ENCODE assay signal across 24 mouse cellular contexts in the genomic region with DNA sequence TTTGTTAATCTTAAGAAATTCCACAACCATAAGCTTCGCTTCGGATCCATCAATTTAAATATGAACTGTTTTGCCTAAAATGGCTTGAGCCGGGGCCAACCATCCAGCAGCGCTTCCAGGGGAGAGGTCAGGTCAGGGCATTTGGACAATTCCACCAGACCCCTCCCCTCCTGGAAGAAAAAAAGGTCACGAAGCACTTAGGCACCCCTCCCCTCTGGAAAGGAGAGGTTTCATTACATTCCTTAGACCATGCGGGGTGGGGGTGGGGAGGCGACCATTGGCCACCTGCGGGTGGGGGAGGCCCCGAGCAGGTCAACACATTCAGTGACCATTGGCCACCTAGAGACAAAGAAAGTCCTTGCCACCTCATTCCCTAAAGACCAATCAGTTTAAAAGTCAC. TPM values are rescaled to one million over a fixed set of nuclear protein-coding genes. Genes with fewer than 3 reads are reported as not detected.
DNase-seq lines count a peak whose midpoint lies in the region; ATAC-seq and TF ChIP-seq lines count a peak whose summit lies in the region.
"Had no signal": no experiment of that assay in that cellular context is flagged by ENCODE, and none has a peak within 500 bp of the region (broad histone marks: within the 10 kb centered on the region; RNA-seq: fewer than 3 reads in every experiment).

No protein-coding gene starts in this region.

- H3K9me3 ChIP-seq in stomach, embryonic 15.5 days = no peaks in the 10 kb centered on the region
- no peaks in the 10 kb centered on the region for H3K9me3 ChIP-seq in stomach, postnatal 0 days (ENCODE audit: control insufficient read depth, low read length)
- H3K9me3 ChIP-seq in kidney, embryonic 15.5 days (replicated peaks) = no peaks in the 10 kb centered on the region
- H3K9me3 ChIP-seq: embryonic facial prominence, embryonic 12.5 days; midbrain, embryonic 13.5 days had no signal

- ATAC-seq in stomach, embryonic 15.5 days (ENCODE audit: insufficient read depth, low FRiP score, low read depth) = no peak
- no peak for ATAC-seq in stomach, postnatal 0 days (ENCODE audit: low FRiP score, low TSS enrichment)
- ATAC-seq in erythroid progenitor cell, adult 5-6 weeks (replicated peaks; ENCODE audit: low FRiP score, poor library complexity, severe bottlenecking) = no peak
- no peak for ATAC-seq in kidney, embryonic 15.5 days (replicated peaks; ENCODE audit: low FRiP score)
- ATAC-seq: CD4-positive, CD25-positive, alpha-beta regulatory T cell, adult 4 months; midbrain, embryonic 13.5 days had no signal

- peaks cover 8% of the 10 kb centered on the region; the same call in 1 of the 2 replicates for H3K4me1 ChIP-seq in stomach, embryonic 15.5 days
- no peaks in the 10 kb centered on the region for H3K4me1 ChIP-seq in stomach, postnatal 0 days (replicated peaks; ENCODE audit: control insufficient read depth, insufficient read depth)
- peaks cover 12% of the 10 kb centered on the region; the same call in 1 of the 2 replicates for H3K4me1 ChIP-seq in kidney, embryonic 15.5 days
- H3K4me1 ChIP-seq: midbrain, embryonic 13.5 days had no signal

- TF ChIP-seq CTCF in stomach, postnatal 0 days (IDR thresholded peaks at IDR 0.05; ENCODE audit: low read depth) = no peak

- TF ChIP-seq POLR2A in myocyte (IDR thresholded peaks at IDR 0.05; ENCODE audit: insufficient read length, low read depth) = no peak

- no peak overlapping the region for H3ac ChIP-seq in myocyte (ENCODE audit: control insufficient read depth, insufficient read length)

- H3K27ac ChIP-seq in stomach, embryonic 15.5 days = no peak overlapping the region
- no peak overlapping the region for H3K27ac ChIP-seq in stomach, postnatal 0 days (replicated peaks)
- H3K27ac ChIP-seq in kidney, embryonic 15.5 days = no peak overlapping the region
- H3K27ac ChIP-seq: embryonic facial prominence, embryonic 12.5 days; hindbrain, embryonic 14.5 days; macrophage; midbrain, embryonic 13.5 days had no signal

- 0 out of 2 replicates have a peak overlapping the region, but pooled peaks have one; percentile 8 for H3K4me2 ChIP-seq in stomach, embryonic 15.5 days
- H3K4me2 ChIP-seq in stomach, postnatal 0 days (replicated peaks; ENCODE audit: low read depth) = no peak overlapping the region
- H3K4me2 ChIP-seq in myocyte (ENCODE audit: low read depth) = peak overlapping the region; percentile 25
- H3K4me2 ChIP-seq in kidney, embryonic 15.5 days = no peak overlapping the region
- H3K4me2 ChIP-seq: embryonic facial prominence, embryonic 12.5 days; hindbrain, embryonic 14.5 days; midbrain, embryonic 13.5 days had no signal

- WGBS in stomach, embryonic 15.5 days = 24% methylated on average over 9 of the region's 9 CpGs
- WGBS in stomach, postnatal 0 days = 23% methylated on average over 9 of the region's 9 CpGs
- WGBS in kidney, embryonic 15.5 days = 48% methylated on average over 9 of the region's 9 CpGs

- no peaks in the 10 kb centered on the region for H3K27me3 ChIP-seq in stomach, embryonic 15.5 days (replicated peaks)
- H3K27me3 ChIP-seq in stomach, postnatal 0 days (ENCODE audit: control insufficient read depth, insufficient read depth, low read length) = no peaks in the 10 kb centered on the region
- no peaks in the 10 kb centered on the region for H3K27me3 ChIP-seq in myocyte (ENCODE audit: control insufficient read depth, insufficient read depth, insufficient read length)
- H3K27me3 ChIP-seq in kidney, embryonic 15.5 days = no peaks in the 10 kb centered on the region
- H3K27me3 ChIP-seq: embryonic facial prominence, embryonic 12.5 days; midbrain, embryonic 13.5 days had no signal

- H3K4me3 ChIP-seq in stomach, embryonic 15.5 days (replicated peaks) = no peak overlapping the region
- no peak overlapping the region for H3K4me3 ChIP-seq in stomach, postnatal 0 days (ENCODE audit: low read depth, low read length)
- no peak overlapping the region for H3K4me3 ChIP-seq in myocyte
- no peak overlapping the region for H3K4me3 ChIP-seq in kidney, embryonic 15.5 days (replicated peaks)
- H3K4me3 ChIP-seq: embryonic facial prominence, embryonic 12.5 days; midbrain, embryonic 13.5 days had no signal

- TF ChIP-seq EP300 in stomach, postnatal 0 days (optimal IDR thresholded peaks at IDR 0.05) = no peak

- DNase-seq in stomach, postnatal 0 days (ENCODE audit: low spot score) = no peak
- DNase-seq in embryo, embryonic 10.5 days (ENCODE audit: low spot score) = peak; percentile 50
- no peak for DNase-seq in spleen, postnatal 36 days (ENCODE audit: low spot score in 2 of 2)
- DNase-seq: cerebellum, adult 11-12 months; cerebellum, postnatal 25 days; heart, adult 18-20 months; liver; lung, adult 2 months; thymus, adult 18-20 months had no signal

- no peaks in the 10 kb centered on the region for H3K36me3 ChIP-seq in stomach, embryonic 15.5 days
- H3K36me3 ChIP-seq in stomach, postnatal 0 days (ENCODE audit: control insufficient read depth, insufficient read depth, low read length) = no peaks in the 10 kb centered on the region
- H3K36me3 ChIP-seq in myocyte (ENCODE audit: control insufficient read depth, insufficient read depth) = no peaks in the 10 kb centered on the region
- no peaks in the 10 kb centered on the region for H3K36me3 ChIP-seq in kidney, embryonic 15.5 days
- H3K36me3 ChIP-seq: embryonic facial prominence, embryonic 12.5 days; midbrain, embryonic 13.5 days had no signal

- H3K9ac ChIP-seq in stomach, embryonic 15.5 days = no peak overlapping the region
- no peak overlapping the region for H3K9ac ChIP-seq in stomach, postnatal 0 days (ENCODE audit: low read length)
- no peak overlapping the region for H3K9ac ChIP-seq in kidney, embryonic 15.5 days
- H3K9ac ChIP-seq: embryonic facial prominence, embryonic 12.5 days; hindbrain, embryonic 14.5 days; midbrain, embryonic 13.5 days had no signal

- H3K79me2 ChIP-seq in myocyte (ENCODE audit: control insufficient read depth, insufficient read depth) = no peaks in the 10 kb centered on the region

TF ChIP-seq in myocyte, 11 proteins besides CTCF, POLR2A, EP300 and RAD21:
- no peak for TF ChIP-seq POLR2AphosphoS2 (IDR thresholded peaks at IDR 0.05; ENCODE audit: insufficient read length, low read depth)
- no peak for TF ChIP-seq MYOG (IDR thresholded peaks at IDR 0.05; ENCODE audit: control insufficient read depth in 1 of 3, insufficient read depth in 1 of 3, insufficient read length in 2 of 3, low read depth in 2 of 3)
- no peak for TF ChIP-seq CEBPB (IDR thresholded peaks at IDR 0.05; ENCODE audit: insufficient read depth, poor library complexity, severe bottlenecking)
- TF ChIP-seq USF1 (IDR thresholded peaks at IDR 0.05; ENCODE audit: low read depth) = no peak
- TF ChIP-seq MAX (IDR thresholded peaks at IDR 0.05; ENCODE audit: low read depth) = no peak
- no peak for TF ChIP-seq E2F4 (IDR thresholded peaks at IDR 0.05; ENCODE audit: insufficient read depth)
- TF ChIP-seq REST (IDR thresholded peaks at IDR 0.05; ENCODE audit: insufficient read depth, insufficient read length) = no peak
- TF ChIP-seq TCF12 (IDR thresholded peaks at IDR 0.05; ENCODE audit: insufficient read depth, poor library complexity, severe bottlenecking) = no peak
- no peak for TF ChIP-seq MYOD1 (IDR thresholded peaks at IDR 0.05; ENCODE audit: control insufficient read depth in 1 of 3, insufficient read length in 2 of 3, low read depth in 2 of 3)
- no peak for TF ChIP-seq TCF3 (IDR thresholded peaks at IDR 0.05; ENCODE audit: insufficient read length, low read depth)
- TF ChIP-seq SRF (IDR thresholded peaks at IDR 0.05; ENCODE audit: control insufficient read depth, insufficient read length, low read depth) = no peak

RNA-seq across cellular contexts. Expression of gene Igsf23, which starts 2.5 kb away (rescaled TPM):
- polyA plus RNA-seq in stomach, embryonic 15.5 days (2015; fragmentation: Nextera tagmentation; extraction: Ambion mirVana) = 2.7 and 3.1 TPM in 2 replicates
- 3.2 and 4.4 TPM in 2 replicates for polyA plus RNA-seq in stomach, postnatal 0 days (2015; fragmentation: Nextera tagmentation; extraction: Ambion mirVana)
- 0.11 TPM for polyA plus RNA-seq in myocyte (2012; fragmentation: generic; extraction: Trizol)
- not detected in 2 replicates for total RNA-seq in erythroid progenitor cell, adult 5-6 weeks (2015; ENCODE audit: low replicate concordance)
- total RNA-seq in erythroid progenitor cell, adult 5-6 weeks (2017; ENCODE audit: low replicate concordance) = 2.4 TPM in 1 of 2 replicates, not detected in the other
- polyA plus RNA-seq in kidney, embryonic 15.5 days (2015; fragmentation: Nextera tagmentation; extraction: Ambion mirVana) = 0.18 and 0.45 TPM in 2 replicates
- total RNA-seq: gastrocnemius, adult 8-10 months; layer of hippocampus, postnatal 25 days; left cerebral cortex, postnatal 25 days had no signal
- polyA plus RNA-seq: brain, embryonic 14.5 days; embryonic facial prominence, embryonic 12.5 days; hindbrain, embryonic 14.5 days; macrophage; midbrain, embryonic 13.5 days had no signal

RNA-seq across cellular contexts. Expression of gene Ceacam20, which starts 12.2 kb away (rescaled TPM):
- 0.14 and 0.15 TPM in 2 replicates for polyA plus RNA-seq in stomach, embryonic 15.5 days (2015; fragmentation: Nextera tagmentation; extraction: Ambion mirVana)
- polyA plus RNA-seq in stomach, postnatal 0 days (2015; fragmentation: Nextera tagmentation; extraction: Ambion mirVana) = not detected in 2 replicates
- polyA plus RNA-seq in myocyte (2012; fragmentation: generic; extraction: Trizol) = not detected
- total RNA-seq in erythroid progenitor cell, adult 5-6 weeks (2015; ENCODE audit: low replicate concordance) = not detected in 2 replicates
- not detected in 2 replicates for total RNA-seq in erythroid progenitor cell, adult 5-6 weeks (2017; ENCODE audit: low replicate concordance)
- not detected in 2 replicates for polyA plus RNA-seq in kidney, embryonic 15.5 days (2015; fragmentation: Nextera tagmentation; extraction: Ambion mirVana)
- total RNA-seq: adrenal gland, postnatal 10 days; gastrocnemius, adult 8-10 months; heart, adult 18-20 months; layer of hippocampus, postnatal 25 days; left cerebral cortex, postnatal 25 days had no signal
- polyA plus RNA-seq: brain, embryonic 14.5 days; CD4-positive, CD25-positive, alpha-beta regulatory T cell, adult 4 months; embryonic facial prominence, embryonic 12.5 days; heart, postnatal 0 days; hindbrain, embryonic 14.5 days; macrophage; midbrain, embryonic 13.5 days had no signal

RNA-seq across cellular contexts. Expression of gene Pvr, which starts 32.1 kb away (rescaled TPM):
- polyA plus RNA-seq in stomach, embryonic 15.5 days (2015; fragmentation: Nextera tagmentation; extraction: Ambion mirVana) = 12.8 and 13.9 TPM in 2 replicates
- polyA plus RNA-seq in stomach, postnatal 0 days (2015; fragmentation: Nextera tagmentation; extraction: Ambion mirVana) = 6.2 and 6.7 TPM in 2 replicates
- polyA plus RNA-seq in myocyte (2012; fragmentation: generic; extraction: Trizol) = 39.7 TPM
- total RNA-seq in erythroid progenitor cell, adult 5-6 weeks (2015; ENCODE audit: low replicate concordance) = 0.72 TPM in 1 of 2 replicates, not detected in the other
- total RNA-seq in erythroid progenitor cell, adult 5-6 weeks (2017; ENCODE audit: low replicate concordance) = 0.13 and 2.0 TPM in 2 replicates
- polyA plus RNA-seq in kidney, embryonic 15.5 days (2015; fragmentation: Nextera tagmentation; extraction: Ambion mirVana) = 13.7 and 13.9 TPM in 2 replicates

RNA-seq across cellular contexts. Expression of gene Nlrp9b, which starts 38.2 kb away (rescaled TPM):
- polyA plus RNA-seq in stomach, embryonic 15.5 days (2015; fragmentation: Nextera tagmentation; extraction: Ambion mirVana) = not detected in 2 replicates
- polyA plus RNA-seq in stomach, postnatal 0 days (2015; fragmentation: Nextera tagmentation; extraction: Ambion mirVana) = not detected in 2 replicates
- not detected for polyA plus RNA-seq in myocyte (2012; fragmentation: generic; extraction: Trizol)
- total RNA-seq in erythroid progenitor cell, adult 5-6 weeks (2015; ENCODE audit: low replicate concordance) = not detected in 2 replicates
- total RNA-seq in erythroid progenitor cell, adult 5-6 weeks (2017; ENCODE audit: low replicate concordance) = not detected in 2 replicates
- not detected in 2 replicates for polyA plus RNA-seq in kidney, embryonic 15.5 days (2015; fragmentation: Nextera tagmentation; extraction: Ambion mirVana)
- total RNA-seq: adrenal gland, postnatal 10 days; gastrocnemius, adult 8-10 months; heart, adult 18-20 months; layer of hippocampus, postnatal 25 days; left cerebral cortex, postnatal 25 days had no signal
- polyA plus RNA-seq: brain, embryonic 14.5 days; CD4-positive, CD25-positive, alpha-beta regulatory T cell, adult 4 months; embryonic facial prominence, embryonic 12.5 days; heart, postnatal 0 days; hindbrain, embryonic 14.5 days; lung, adult 2 months; macrophage; midbrain, embryonic 13.5 days had no signal

Comparison
In these comparisons a context has a peak if more than half of its experiments do, and no peak if none do; other contexts are left out.
1. H3K4me2 ChIP-seq: peak in stomach, embryonic 15.5 days (single experiment) and myocyte (single experiment); none in stomach, postnatal 0 days (single experiment) and kidney, embryonic 15.5 days (single experiment).